Comparison of ENCODE assay signal across 7 mouse cellular contexts in genomic region chr8:105305211-105306145, GRCm38 (mm10). TPM values are rescaled to one million over a fixed set of nuclear protein-coding genes. Genes with fewer than 3 reads are reported as not detected.
DNase-seq lines count a peak whose midpoint lies in the region; ATAC-seq and TF ChIP-seq lines count a peak whose summit lies in the region.

TSS of gene Elmo3 (plus strand) at chr8:105305601.

- H3K4me2 ChIP-seq in embryonic facial prominence, embryonic 11.5 days (ENCODE audit: low read depth, low read length): peak within 1 kb of the TSS; percentile 57

- peak within 1 kb of the TSS; percentile 78 for H3K9ac ChIP-seq in ES-E14 (ENCODE audit: insufficient read depth, low read depth, low read length, poor library complexity, severe bottlenecking)
- H3K9ac ChIP-seq in embryonic facial prominence, embryonic 11.5 days (replicated peaks; ENCODE audit: low read length): peak within 1 kb of the TSS; percentile 53

- WGBS in embryonic facial prominence, embryonic 11.5 days: 6% methylated on average over 26 of the region's 30 CpGs

- H3K9me3 ChIP-seq in ES-E14 (ENCODE audit: control insufficient read depth, insufficient read depth, low read depth, low read length): no peaks in the 10 kb centered on the region
- H3K9me3 ChIP-seq in embryonic facial prominence, embryonic 11.5 days (replicated peaks; ENCODE audit: control insufficient read depth, low read length): no peaks in the 10 kb centered on the region

- H3K27ac ChIP-seq in ES-E14 (ENCODE audit: insufficient read depth, low read depth, low read length, poor library complexity, severe bottlenecking): peak within 1 kb of the TSS; percentile 54
- H3K27ac ChIP-seq in embryonic facial prominence, embryonic 11.5 days (replicated peaks; ENCODE audit: low read depth, low read length): peak within 1 kb of the TSS; percentile 56; the same call in 1 of the 2 replicates

- in situ Hi-C loops in ES-E14 (cut with MboI; ENCODE audit: low sequenced_read_pairs in 2 of 2, unreplicated experiment in 2 of 2): no loop called here

- peaks cover 0 to 15% of the 10 kb centered on the region in 2 experiments; a peak in 2 of 4 replicates for H3K4me1 ChIP-seq in ES-E14 (ENCODE audit: control insufficient read depth in 2 of 2, insufficient read depth in 2 of 2, low read length in 2 of 2, poor library complexity in 1 of 2)
- peaks cover 5% of the 10 kb centered on the region; the same call in 1 of the 2 replicates for H3K4me1 ChIP-seq in embryonic facial prominence, embryonic 11.5 days (ENCODE audit: control insufficient read depth, insufficient read depth, low read length)

- peak within 1 kb of the TSS; percentile 71 to 81 for H3K4me3 ChIP-seq in ES-E14 (ENCODE audit: insufficient read depth in 1 of 2, low read depth in 1 of 2, low read length in 2 of 2, poor library complexity in 1 of 2, severe bottlenecking in 1 of 2)
- peak within 1 kb of the TSS; percentile 25 for H3K4me3 ChIP-seq in embryonic facial prominence, embryonic 11.5 days (ENCODE audit: low read depth, low read length)

- peaks cover 55% of the 10 kb centered on the region for H3K36me3 ChIP-seq in ES-E14 (ENCODE audit: control insufficient read depth, insufficient read depth, low read length, poor library complexity, severe bottlenecking)
- H3K36me3 ChIP-seq in embryonic facial prominence, embryonic 11.5 days (replicated peaks; ENCODE audit: control insufficient read depth, insufficient read depth, low read depth, low read length): peaks cover 7% of the 10 kb centered on the region; the same call in 1 of the 2 replicates

- intact Hi-C loops in heart, postnatal 14 days (cut with DNase I): no loop called here

- H3K27me3 ChIP-seq in embryonic facial prominence, embryonic 11.5 days (ENCODE audit: control insufficient read depth, insufficient read depth, low read length): no peaks in the 10 kb centered on the region

- DNase-seq in ES-E14 (ENCODE audit: low read depth, low spot score): no peak
- DNase-seq in embryonic facial prominence, embryonic 11.5 days (ENCODE audit: low spot score): peak; percentile 67
- peak; percentile 43 to 55 for DNase-seq in heart, postnatal 14 days
- peak; percentile 80 to 88 for DNase-seq in kidney, postnatal 4 days
- DNase-seq in lung, postnatal 36 days: peak; percentile 87
- DNase-seq in right cerebral cortex, postnatal 4 days: peak; percentile 63

- peak; percentile 59 for ATAC-seq in activated CD4-positive, CD25-positive, alpha-beta regulatory T cell, adult 4 months
- ATAC-seq in embryonic facial prominence, embryonic 11.5 days (replicated peaks; ENCODE audit: insufficient number of reproducible peaks, low FRiP score, low TSS enrichment, low read depth): peak; percentile 66

TF ChIP-seq in ES-E14, 5 proteins besides CTCF, POLR2A, EP300 and RAD21:
- TF ChIP-seq ZNF384 (IDR thresholded peaks at IDR 0.05; ENCODE audit: low read depth, low read length) (no peak), HCFC1 (IDR thresholded peaks at IDR 0.05; ENCODE audit: borderline replicate concordance, insufficient read depth, low read length) (0 out of 2 replicates have a peak, but pooled peaks have one; percentile 32)

RNA-seq across cellular contexts. Expression of gene Elmo3, which starts in this region (rescaled TPM):
- total RNA-seq in ES-E14 (2012; rRNA removed): 3.5 and 4.3 TPM in 2 replicates
- polyA plus RNA-seq in activated CD4-positive, CD25-positive, alpha-beta regulatory T cell, adult 4 months (2017; shearing (Covaris generic)): 1 to 10 TPM; 6.6 to 7.4 TPM
- 2.8 and 3.3 TPM in 2 replicates for polyA plus RNA-seq in embryonic facial prominence, embryonic 11.5 days (2014; fragmentation: Nextera tagmentation; extraction: Ambion mirVana)
- 1 to 10 TPM in 1 of 2 experiments, under 1 TPM in 1; 0.86 to 1.2 TPM for total RNA-seq in heart, postnatal 14 days (2021)
